Mouse (Mus musculus) CH12.LX (cell line): ENCODE measurements at regions not wholly inside any gene's neighbourhood (a gene's known extent, or its start where the extent isn't known, plus 50 kb on each side); places are given as distances from the start of the nearest gene placed in this dataset.

Experiments used
- CHD2 ChIP-seq: IDR thresholded peaks from 2 replicates; pipeline ENCODE4 v1.6.1; 2011; ENCODE audit warnings: low read length, improper control_type of control experiment
- CTCF ChIP-seq, 2 experiments: IDR thresholded peaks in 1 of 2; conservative IDR thresholded peaks in 1 of 2; 2 replicates each; pipeline ENCODE4 v1.5.1; 2011 to 2012; ENCODE audit warnings: low read depth in 2 of 2, low read length in 2 of 2, improper control_type of control experiment in 1 of 2, inconsistent platforms in 1 of 2, mild to moderate bottlenecking in 1 of 2, moderate library complexity in 1 of 2
- E2F4 ChIP-seq: IDR thresholded peaks from 2 replicates; pipeline ENCODE4 v1.6.1; 2011; ENCODE audit warnings: low read depth, low read length, improper control_type of control experiment; ENCODE audit not compliant: insufficient replicate concordance
- GABPA ChIP-seq: IDR thresholded peaks from 2 replicates; pipeline ENCODE4 v1.6.1; 2012; ENCODE audit warnings: low read depth, low read length, improper control_type of control experiment, inconsistent platforms; ENCODE audit not compliant: insufficient replicate concordance
- HCFC1 ChIP-seq: IDR thresholded peaks from 2 replicates; pipeline ENCODE4 v1.6.1; 2012; ENCODE audit warnings: low read depth, mild to moderate bottlenecking, inconsistent platforms, low read length, improper control_type of control experiment
- JUND ChIP-seq: conservative IDR thresholded peaks from 2 replicates; pipeline ENCODE4 v1.6.1; 2011; ENCODE audit warnings: low read depth, low read length, improper control_type of control experiment
- MAX ChIP-seq: IDR thresholded peaks from 2 replicates; pipeline ENCODE4 v1.6.1; 2011; ENCODE audit warnings: low read length, improper control_type of control experiment
- POLR2A ChIP-seq: IDR thresholded peaks from 2 replicates; pipeline ENCODE4 v1.6.1; 2011; ENCODE audit warnings: low read depth, mild to moderate bottlenecking, improper control_type of control experiment, low read length
- POLR2AphosphoS2 ChIP-seq: IDR thresholded peaks from 2 replicates; pipeline ENCODE4 v1.6.1; 2011; ENCODE audit warnings: low read depth, low read length, improper control_type of control experiment
- RCOR1 ChIP-seq: conservative IDR thresholded peaks from 2 replicates; pipeline ENCODE4 v1.6.1; 2012; ENCODE audit warnings: low read depth, mild to moderate bottlenecking, inconsistent platforms, low read length, improper control_type of control experiment
- TCF12 ChIP-seq: IDR thresholded peaks from 2 replicates; pipeline ENCODE4 v1.6.1; 2014; ENCODE audit warnings: low read depth, mild to moderate bottlenecking, inconsistent platforms, low read length, improper control_type of control experiment
- USF1 ChIP-seq: IDR thresholded peaks from 2 replicates; pipeline ENCODE4 v1.6.1; 2014; ENCODE audit warnings: low read depth, mild to moderate bottlenecking, inconsistent platforms, low read length, improper control_type of control experiment
- ZMIZ1 ChIP-seq: IDR thresholded peaks from 2 replicates; pipeline ENCODE4 v1.6.1; 2012; ENCODE audit warnings: low read depth, mild to moderate bottlenecking, inconsistent platforms, low read length, improper control_type of control experiment

GRCm38 (mm10) chr14:25407111-25407510 is 51.9 kb upstream of the Zmiz1 start:
- TF ChIP-seq POLR2A (no peak), CTCF (conservative IDR thresholded peaks at IDR 0.05 in 1 of 2, IDR thresholded peaks at IDR 0.05 in 1 of 2; ENCODE audit: low read depth in 2 of 2, low read length in 2 of 2) (no peak), E2F4 (no peak), GABPA (no peak), JUND (no peak), ZMIZ1 (no peak), USF1 (no peak), TCF12 (no peak), CHD2 (no peak), HCFC1 (no peak), POLR2AphosphoS2 (no peak), MAX (no peak), RCOR1 (no peak)
